Mouse (Mus musculus): ENCODE data around the gene Rnf26. TPM values are rescaled to one million over a fixed set of nuclear protein-coding genes. Genes with fewer than 3 reads are reported as not detected.
"Not testable (repeated sequence)": the region's sequence is repeated elsewhere in the genome, so short reads cannot be mapped to it uniquely, and the experiment has no call there.

The Rnf26 gene
- polyA plus RNA-seq, 1 experiment from 2014 or later, result 61.7 TPM

DNA sequence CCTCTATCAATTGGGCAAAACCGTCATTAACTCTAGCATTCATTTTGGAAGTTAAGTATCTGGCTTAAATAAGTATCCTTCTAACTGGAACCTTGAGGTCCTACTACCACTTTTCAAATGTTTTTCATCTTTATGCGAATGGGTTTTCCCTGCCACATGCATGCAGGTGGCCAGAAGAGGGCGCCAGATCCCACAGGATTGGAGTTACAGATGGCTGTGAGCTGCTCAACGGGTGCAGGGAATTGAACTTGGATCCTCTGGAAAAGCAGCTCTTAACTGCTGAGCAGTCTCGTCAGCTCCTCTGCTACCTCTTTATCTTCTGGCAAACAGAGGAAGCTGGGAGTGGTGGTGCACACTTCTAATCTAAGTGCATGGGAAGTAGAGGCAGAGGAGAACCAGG lies 5.7 kb upstream of the Rnf26 start:
- H3K36me3 ChIP-seq (ENCODE audit: control insufficient read depth, insufficient read depth, low read length), result no peaks in the 10 kb centered on the region
- no peak overlapping the region for H3K4me2 ChIP-seq (replicated peaks; ENCODE audit: low read depth, low read length)
- H3K4me1 ChIP-seq (ENCODE audit: control insufficient read depth, insufficient read depth, low read length), result no peaks in the 10 kb centered on the region
- H3K4me3 ChIP-seq (ENCODE audit: low read depth, low read length), result no peak overlapping the region
- 54% methylated on average over 5 of the region's 5 CpGs for WGBS
- no peaks in the 10 kb centered on the region for H3K27me3 ChIP-seq (ENCODE audit: control insufficient read depth, insufficient read depth, low read length)
- no peaks in the 10 kb centered on the region for H3K9me3 ChIP-seq (ENCODE audit: control insufficient read depth, low read depth, low read length)
- H3K9ac ChIP-seq (replicated peaks; ENCODE audit: low read depth, low read length), result no peak overlapping the region
- no peak for ATAC-seq (ENCODE audit: insufficient number of reproducible peaks, insufficient read depth, low FRiP score, low read depth)
- H3K27ac ChIP-seq (ENCODE audit: low read length), result no peak overlapping the region

DNA sequence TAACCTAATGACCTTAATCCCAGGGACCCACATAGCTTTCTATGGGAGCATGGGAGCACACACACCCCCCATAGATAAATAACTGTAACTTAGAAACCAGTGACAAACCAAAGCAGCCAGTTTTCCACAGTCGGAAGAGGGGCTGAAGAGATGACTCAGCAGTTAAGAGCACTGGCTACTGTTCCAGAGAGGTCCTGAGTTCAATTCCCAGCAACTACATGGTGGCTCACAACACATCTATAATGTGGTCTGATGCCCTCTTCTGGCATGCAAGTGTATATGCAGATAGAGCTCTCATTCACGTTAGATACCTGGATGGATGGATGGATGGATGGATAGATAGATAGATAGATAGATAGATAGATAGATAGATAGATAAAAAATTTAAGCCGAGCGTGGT lies 2.9 kb upstream of the Rnf26 start:
- no peaks in the 10 kb centered on the region for H3K9me3 ChIP-seq (ENCODE audit: control insufficient read depth, low read depth, low read length)
- no peak overlapping the region for H3K27ac ChIP-seq (ENCODE audit: low read length)
- ATAC-seq (ENCODE audit: insufficient number of reproducible peaks, insufficient read depth, low FRiP score, low read depth), result no peak
- H3K4me3 ChIP-seq (ENCODE audit: low read depth, low read length), result no peak overlapping the region
- WGBS, result 88% methylated on average over 4 of the region's 4 CpGs
- H3K36me3 ChIP-seq (ENCODE audit: control insufficient read depth, insufficient read depth, low read length), result no peaks in the 10 kb centered on the region
- no peak overlapping the region for H3K9ac ChIP-seq (replicated peaks; ENCODE audit: low read depth, low read length)
- no peaks in the 10 kb centered on the region for H3K4me1 ChIP-seq (ENCODE audit: control insufficient read depth, insufficient read depth, low read length)
- no peak overlapping the region for H3K4me2 ChIP-seq (replicated peaks; ENCODE audit: low read depth, low read length)
- no peaks in the 10 kb centered on the region for H3K27me3 ChIP-seq (ENCODE audit: control insufficient read depth, insufficient read depth, low read length)

DNA sequence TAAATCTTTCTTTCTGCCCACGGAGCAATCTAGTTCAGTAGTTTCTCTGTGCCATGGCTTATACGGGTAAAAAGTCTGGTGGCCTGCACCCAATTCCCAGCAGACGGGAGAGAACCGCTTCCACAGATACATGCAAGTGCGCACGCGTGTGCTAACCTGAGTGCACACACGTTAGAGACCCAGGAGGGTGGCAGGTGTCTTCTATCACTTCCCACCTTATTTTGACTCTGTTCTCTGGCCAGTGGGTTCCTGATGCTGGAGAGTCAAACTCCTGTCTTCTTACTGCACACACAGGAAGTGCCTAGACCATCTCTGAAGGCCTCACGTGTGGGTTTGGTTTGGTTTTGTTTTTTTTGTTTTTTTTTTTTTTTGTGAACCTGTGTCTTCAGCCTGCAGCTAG lies 2.3 kb upstream of the Rnf26 start:
- peaks cover under 1% of the 10 kb centered on the region; the same call in 1 of the 2 replicates for H3K4me1 ChIP-seq (ENCODE audit: control insufficient read depth, insufficient read depth, low read length)
- no peaks in the 10 kb centered on the region for H3K27me3 ChIP-seq (ENCODE audit: control insufficient read depth, insufficient read depth, low read length)
- H3K9me3 ChIP-seq (ENCODE audit: control insufficient read depth, low read depth, low read length), result no peaks in the 10 kb centered on the region
- H3K36me3 ChIP-seq (ENCODE audit: control insufficient read depth, insufficient read depth, low read length), result no peaks in the 10 kb centered on the region
- no peak overlapping the region for H3K9ac ChIP-seq (replicated peaks; ENCODE audit: low read depth, low read length)
- no peak for ATAC-seq (ENCODE audit: insufficient number of reproducible peaks, insufficient read depth, low FRiP score, low read depth)
- H3K27ac ChIP-seq (ENCODE audit: low read length), result no peak overlapping the region
- H3K4me3 ChIP-seq (ENCODE audit: low read depth, low read length), result no peak overlapping the region
- no peak overlapping the region for H3K4me2 ChIP-seq (replicated peaks; ENCODE audit: low read depth, low read length)
- WGBS, result 83% methylated on average over 9 of the region's 9 CpGs

DNA sequence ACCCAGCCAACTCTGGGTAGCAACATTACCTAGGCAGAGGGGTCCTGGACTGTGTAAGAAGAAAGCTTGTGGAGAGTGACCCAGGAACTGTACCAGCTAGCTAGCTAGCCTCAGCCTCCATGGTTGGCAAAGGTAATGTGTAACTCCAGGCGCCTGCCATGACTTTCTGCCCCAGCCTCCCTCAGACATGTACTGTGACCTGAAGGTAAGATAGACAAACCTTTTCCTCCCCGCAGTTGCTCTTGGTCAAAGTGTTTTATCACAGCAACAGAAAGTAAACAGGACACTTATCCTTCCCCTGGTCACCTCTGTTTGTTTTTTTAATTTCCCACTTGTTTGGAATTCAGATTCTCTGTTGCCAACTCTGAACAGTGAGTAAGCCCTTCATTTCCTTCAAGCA lies 1.1 kb upstream of the Rnf26 start:
- ATAC-seq (ENCODE audit: insufficient number of reproducible peaks, insufficient read depth, low FRiP score, low read depth), result no peak

DNA sequence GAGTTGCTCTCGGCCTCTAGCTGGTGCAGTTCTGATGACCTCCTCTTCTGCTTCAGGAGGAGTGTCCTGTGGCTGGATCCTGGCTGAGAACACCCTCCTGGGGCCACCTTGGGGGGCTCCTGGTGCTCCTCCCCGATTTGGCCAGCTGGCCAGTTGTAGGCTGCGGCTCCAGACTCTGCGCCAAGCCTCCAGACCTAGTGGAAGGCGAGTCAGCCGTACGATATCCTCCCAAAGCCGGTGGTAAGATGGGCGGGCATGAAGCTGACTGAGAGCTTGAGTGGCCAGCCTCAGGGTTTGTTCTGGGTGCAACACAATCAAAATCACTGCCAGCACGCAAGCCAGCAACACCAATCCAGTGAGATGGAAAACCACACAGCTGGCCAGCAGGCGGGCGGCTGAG lies 1.4 kb downstream of the Rnf26 start:
- 63% methylated on average over 10 of the region's 12 CpGs for WGBS
- not testable (repeated sequence) for H3K9ac ChIP-seq (replicated peaks; ENCODE audit: low read depth, low read length); ATAC-seq (ENCODE audit: insufficient number of reproducible peaks, insufficient read depth, low FRiP score, low read depth); H3K9me3 ChIP-seq (ENCODE audit: control insufficient read depth, low read depth, low read length); H3K27me3 ChIP-seq (ENCODE audit: control insufficient read depth, insufficient read depth, low read length); H3K36me3 ChIP-seq (ENCODE audit: control insufficient read depth, insufficient read depth, low read length); H3K4me3 ChIP-seq (ENCODE audit: low read depth, low read length); H3K27ac ChIP-seq (ENCODE audit: low read length)
- peak overlapping the region; percentile 46 for H3K4me2 ChIP-seq (replicated peaks; ENCODE audit: low read depth, low read length)
- peaks cover 36% of the 10 kb centered on the region for H3K4me1 ChIP-seq (ENCODE audit: control insufficient read depth, insufficient read depth, low read length)

More for the DNA sequence above, 1.1 kb upstream of the Rnf26 start:
- Histone ChIP-seq H3K4me3 (ENCODE audit: low read depth, low read length) (no peak overlapping the region), H3K36me3 (ENCODE audit: control insufficient read depth, insufficient read depth, low read length) (no peaks in the 10 kb centered on the region), H3K27me3 (ENCODE audit: control insufficient read depth, insufficient read depth, low read length) (no peaks in the 10 kb centered on the region), H3K9me3 (ENCODE audit: control insufficient read depth, low read depth, low read length) (no peaks in the 10 kb centered on the region), H3K9ac (replicated peaks; ENCODE audit: low read depth, low read length) (no peak overlapping the region), H3K27ac (ENCODE audit: low read length) (no peak overlapping the region), H3K4me2 (replicated peaks; ENCODE audit: low read depth, low read length) (no peak overlapping the region), H3K4me1 (ENCODE audit: control insufficient read depth, insufficient read depth, low read length) (peaks cover 12% of the 10 kb centered on the region)
- WGBS, result 75% methylated on average over 2 of the region's 2 CpGs

DNA sequence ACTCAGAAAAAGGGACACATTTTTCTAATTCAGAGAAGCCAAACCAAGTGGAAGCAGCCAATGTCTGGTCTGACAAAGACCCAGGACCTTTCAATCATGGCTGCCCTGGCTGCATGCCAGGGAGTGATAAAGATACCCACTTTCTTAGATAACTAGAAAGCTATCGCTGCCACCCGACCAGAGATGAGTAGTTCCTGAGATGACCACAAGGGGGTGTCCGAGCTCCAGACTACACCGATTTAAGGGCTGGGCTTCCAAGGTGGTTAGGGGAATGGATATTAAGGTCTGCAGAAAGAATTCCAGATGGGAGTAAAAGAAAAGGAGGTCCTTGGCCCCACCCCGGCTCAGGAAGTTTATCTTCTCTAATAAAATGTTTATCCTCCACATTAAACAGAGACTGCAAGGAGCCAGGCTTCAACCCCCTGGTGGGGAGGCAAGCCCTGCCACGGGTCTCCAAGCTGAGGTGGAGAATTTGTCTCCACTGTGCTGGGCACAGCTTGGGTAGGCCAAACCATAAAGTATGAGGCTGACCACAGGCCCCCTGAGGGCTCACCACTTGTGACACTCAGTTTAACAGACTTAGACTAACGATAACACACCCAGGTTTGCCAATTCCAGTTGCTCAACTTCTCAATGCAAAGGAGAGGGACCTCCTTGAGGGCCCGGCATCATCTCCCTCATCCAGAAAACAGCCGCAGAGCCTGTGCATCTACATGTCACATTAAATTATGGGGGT lies 3.8 kb downstream of the Rnf26 start:
- Histone ChIP-seq H3K36me3 (ENCODE audit: control insufficient read depth, insufficient read depth, low read length) (peaks cover 10% of the 10 kb centered on the region), H3K27me3 (ENCODE audit: control insufficient read depth, insufficient read depth, low read length) (no peaks in the 10 kb centered on the region), H3K27ac (ENCODE audit: low read length) (0 out of 2 replicates have a peak overlapping the region, but pooled peaks have one; percentile 7), H3K4me2 (replicated peaks; ENCODE audit: low read depth, low read length) (peak overlapping the region; percentile 30), H3K9me3 (ENCODE audit: control insufficient read depth, low read depth, low read length) (no peaks in the 10 kb centered on the region), H3K4me1 (ENCODE audit: control insufficient read depth, insufficient read depth, low read length) (peaks cover 44% of the 10 kb centered on the region), H3K9ac (replicated peaks; ENCODE audit: low read depth, low read length) (no peak overlapping the region), H3K4me3 (ENCODE audit: low read depth, low read length) (peak overlapping the region; percentile 5; the same call in 1 of the 2 replicates)
- 17% methylated on average over 9 of the region's 9 CpGs for WGBS
- no peak for ATAC-seq (ENCODE audit: insufficient number of reproducible peaks, insufficient read depth, low FRiP score, low read depth)

DNA sequence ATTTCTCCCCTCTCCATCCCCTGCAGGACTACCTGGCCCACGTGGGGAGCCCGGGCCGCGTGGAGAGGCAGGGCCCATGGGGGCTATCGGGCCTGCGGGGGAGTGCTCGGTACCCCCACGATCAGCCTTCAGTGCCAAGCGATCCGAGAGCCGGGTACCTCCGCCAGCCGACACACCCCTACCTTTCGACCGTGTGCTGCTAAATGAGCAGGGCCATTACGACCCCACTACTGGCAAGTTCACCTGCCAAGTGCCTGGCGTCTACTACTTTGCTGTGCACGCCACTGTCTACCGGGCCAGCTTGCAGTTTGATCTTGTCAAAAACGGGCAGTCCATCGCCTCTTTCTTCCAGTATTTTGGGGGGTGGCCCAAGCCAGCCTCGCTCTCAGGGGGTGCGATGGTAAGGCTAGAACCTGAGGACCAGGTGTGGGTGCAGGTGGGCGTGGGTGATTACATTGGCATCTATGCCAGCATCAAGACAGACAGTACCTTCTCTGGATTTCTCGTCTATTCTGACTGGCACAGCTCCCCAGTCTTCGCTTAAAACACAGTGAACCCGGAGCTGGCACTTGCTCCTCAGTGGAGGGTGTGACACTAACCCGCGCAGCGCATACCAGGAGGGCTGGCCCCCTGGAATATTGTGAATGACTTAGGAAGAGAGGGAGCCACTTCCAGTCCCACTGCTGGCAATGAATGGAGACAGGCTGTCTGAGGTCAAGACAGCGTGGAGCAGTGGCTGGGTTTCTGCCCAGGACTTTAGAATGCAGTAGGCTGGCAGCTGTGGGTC lies 4.9 kb downstream of the Rnf26 start:
- H3K4me1 ChIP-seq (ENCODE audit: control insufficient read depth, insufficient read depth, low read length), result peaks cover 44% of the 10 kb centered on the region
- H3K9me3 ChIP-seq (ENCODE audit: control insufficient read depth, low read depth, low read length), result no peaks in the 10 kb centered on the region
- H3K9ac ChIP-seq (replicated peaks; ENCODE audit: low read depth, low read length), result no peak overlapping the region
- H3K27me3 ChIP-seq (ENCODE audit: control insufficient read depth, insufficient read depth, low read length), result no peaks in the 10 kb centered on the region
- peaks cover 10% of the 10 kb centered on the region for H3K36me3 ChIP-seq (ENCODE audit: control insufficient read depth, insufficient read depth, low read length)
- H3K27ac ChIP-seq (ENCODE audit: low read length), result no peak overlapping the region; the same call in 1 of the 2 replicates
- H3K4me2 ChIP-seq (replicated peaks; ENCODE audit: low read depth, low read length), result peak overlapping the region; percentile 30; the same call in 1 of the 2 replicates
- WGBS, result 82% methylated on average over 31 of the region's 31 CpGs
- H3K4me3 ChIP-seq (ENCODE audit: low read depth, low read length), result no peak overlapping the region; the same call in 1 of the 2 replicates
- no peak for ATAC-seq (ENCODE audit: insufficient number of reproducible peaks, insufficient read depth, low FRiP score, low read depth)

DNA sequence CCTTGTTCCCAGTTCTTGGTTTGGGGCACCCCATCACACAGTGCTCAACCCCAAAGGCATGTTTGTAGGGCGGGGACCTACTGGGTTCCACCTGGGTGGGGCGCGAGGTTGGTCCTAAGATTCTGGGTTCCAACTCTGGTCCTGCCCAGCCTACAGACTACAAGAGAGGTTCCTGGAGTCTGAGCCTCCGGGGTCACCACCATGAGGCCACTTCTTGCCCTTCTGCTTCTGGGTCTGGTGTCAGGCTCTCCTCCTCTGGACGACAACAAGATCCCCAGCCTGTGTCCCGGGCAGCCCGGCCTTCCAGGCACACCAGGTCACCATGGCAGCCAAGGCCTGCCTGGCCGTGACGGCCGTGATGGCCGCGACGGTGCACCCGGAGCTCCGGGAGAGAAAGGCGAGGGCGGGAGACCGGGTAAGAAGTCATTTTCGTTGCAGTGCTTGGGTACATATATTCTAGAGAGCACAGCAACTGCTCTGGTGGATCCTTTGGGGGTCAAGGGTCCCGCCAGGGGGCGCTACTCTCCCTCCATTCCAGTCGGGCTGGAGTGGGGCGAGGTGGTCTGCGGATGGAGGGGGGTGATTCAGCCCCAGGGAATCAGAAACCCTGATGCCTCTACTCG lies 5.6 kb downstream of the Rnf26 start:
- no peak for ATAC-seq (ENCODE audit: insufficient number of reproducible peaks, insufficient read depth, low FRiP score, low read depth)
- no peaks in the 10 kb centered on the region for H3K9me3 ChIP-seq (ENCODE audit: control insufficient read depth, low read depth, low read length)
- H3K4me1 ChIP-seq (ENCODE audit: control insufficient read depth, insufficient read depth, low read length), result peaks cover 44% of the 10 kb centered on the region
- 46% methylated on average over 25 of the region's 25 CpGs for WGBS
- H3K27me3 ChIP-seq (ENCODE audit: control insufficient read depth, insufficient read depth, low read length), result no peaks in the 10 kb centered on the region
- peaks cover 10% of the 10 kb centered on the region for H3K36me3 ChIP-seq (ENCODE audit: control insufficient read depth, insufficient read depth, low read length)
- no peak overlapping the region for H3K9ac ChIP-seq (replicated peaks; ENCODE audit: low read depth, low read length)
- H3K27ac ChIP-seq (ENCODE audit: low read length), result peak overlapping the region; percentile 59; the same call in 1 of the 2 replicates
- no peak overlapping the region; the same call in 1 of the 2 replicates for H3K4me3 ChIP-seq (ENCODE audit: low read depth, low read length)
- H3K4me2 ChIP-seq (replicated peaks; ENCODE audit: low read depth, low read length), result peak overlapping the region; percentile 30; the same call in 1 of the 2 replicates
